Mouse (Mus musculus): ENCODE measurements around the gene Peli2.

The Peli2 gene

DNA sequence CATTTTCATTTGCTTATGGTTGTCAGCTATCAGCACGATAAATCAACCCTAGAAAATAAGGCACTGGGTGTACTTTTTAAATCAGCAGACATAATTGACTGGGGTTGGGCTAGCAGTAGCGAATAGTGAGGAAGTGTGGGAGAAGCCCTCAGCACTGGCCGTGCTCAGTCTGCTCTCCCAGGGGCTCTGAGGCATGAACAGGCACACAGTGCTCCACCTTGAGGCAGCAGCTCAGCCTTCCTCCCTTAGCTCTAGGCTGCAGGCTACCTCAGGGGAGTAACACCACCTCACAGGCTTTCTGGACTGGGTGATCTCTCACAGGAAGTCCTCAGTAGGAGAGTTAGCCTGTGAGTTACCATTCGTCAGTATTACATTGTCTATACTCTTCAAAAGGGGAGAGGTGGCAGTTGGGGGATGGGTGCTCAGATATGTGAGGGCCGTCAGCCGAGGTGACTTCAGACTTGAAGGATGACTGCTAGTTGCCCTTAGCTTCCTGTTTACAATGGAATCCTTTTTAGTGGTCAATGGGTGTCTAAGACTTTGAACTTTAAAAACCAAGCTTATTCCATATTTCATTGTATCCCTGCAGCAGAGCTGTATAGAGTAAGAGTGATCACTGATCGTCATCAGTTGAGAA lies 105.3 kb downstream of the Peli2 start:
- no peak for DNase-seq

DNA sequence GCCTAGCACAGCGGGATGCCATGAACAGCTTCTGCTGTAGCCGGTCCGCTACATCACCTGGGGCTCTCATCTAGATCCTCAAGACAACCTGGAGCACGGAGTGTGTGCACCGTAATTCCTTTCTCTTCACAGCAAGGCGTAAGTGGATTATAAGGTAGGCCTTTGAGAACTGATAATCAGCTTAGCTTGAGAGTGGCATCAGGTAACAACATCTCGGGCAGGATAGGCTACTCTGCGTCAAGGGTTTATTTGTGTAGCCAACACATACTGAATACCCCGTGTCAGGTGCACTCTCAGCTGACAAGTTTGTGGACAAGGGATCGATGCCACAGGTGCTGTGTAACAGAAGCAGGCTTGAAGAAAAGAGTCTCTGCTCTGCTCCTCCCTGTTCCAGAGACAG lies 106.1 kb downstream of the Peli2 start:
- DNase-seq: no peak

DNA sequence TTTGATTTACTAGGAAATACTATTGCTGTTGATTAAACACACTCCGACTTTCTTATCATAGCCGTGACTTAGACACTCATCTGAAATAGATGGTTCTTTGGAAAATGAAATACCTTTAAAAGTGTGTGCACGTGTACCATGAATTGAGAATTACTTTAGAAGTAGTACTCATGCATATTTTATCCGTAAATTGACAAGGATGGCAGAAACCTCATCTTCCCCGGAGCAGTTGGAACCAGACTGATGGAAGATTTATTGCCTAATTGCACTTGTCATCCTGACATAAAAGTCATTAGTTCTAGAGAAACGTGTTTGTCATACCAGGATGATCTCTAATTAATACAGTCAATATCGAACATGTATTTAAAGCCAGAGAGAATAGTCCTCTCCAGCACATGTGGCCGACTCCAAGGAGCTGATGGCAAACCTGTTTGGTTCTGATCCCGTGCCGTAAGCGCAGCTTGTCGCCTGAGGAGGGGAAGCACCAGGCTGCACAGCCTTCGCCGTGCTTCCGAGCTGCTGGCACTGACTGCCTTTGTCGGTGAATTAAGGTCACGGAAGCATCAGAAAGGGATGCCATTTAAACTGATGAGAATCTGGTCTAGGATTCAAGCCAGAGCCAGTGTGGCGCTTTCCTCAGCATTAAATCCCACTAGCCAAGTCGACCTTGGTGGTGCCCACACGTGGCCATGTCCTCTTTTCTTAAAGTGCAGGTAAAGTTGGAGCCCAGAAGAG lies 114.3 kb downstream of the Peli2 start:
- DNase-seq: peak; percentile 77

DNA sequence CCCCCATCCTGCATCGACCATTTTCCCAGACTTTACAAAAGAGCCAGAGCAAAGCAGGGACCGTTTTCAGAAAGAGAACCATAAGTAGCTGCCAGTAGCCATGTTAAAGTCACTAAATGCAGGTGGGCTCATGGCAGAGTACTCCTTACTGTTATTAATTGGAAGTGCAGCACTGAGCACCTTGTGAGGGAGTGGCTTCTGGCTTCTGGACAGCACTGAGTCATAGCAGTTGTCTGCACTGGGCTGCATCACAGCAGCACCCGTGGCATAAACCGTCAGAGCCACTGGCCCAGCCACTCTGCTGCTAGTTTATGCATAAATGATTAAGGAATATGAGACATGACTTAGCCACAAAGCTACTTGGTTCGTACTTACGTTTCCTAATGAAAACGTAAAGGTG lies 120.7 kb downstream of the Peli2 start:
- DNase-seq: peak; percentile 0

DNA sequence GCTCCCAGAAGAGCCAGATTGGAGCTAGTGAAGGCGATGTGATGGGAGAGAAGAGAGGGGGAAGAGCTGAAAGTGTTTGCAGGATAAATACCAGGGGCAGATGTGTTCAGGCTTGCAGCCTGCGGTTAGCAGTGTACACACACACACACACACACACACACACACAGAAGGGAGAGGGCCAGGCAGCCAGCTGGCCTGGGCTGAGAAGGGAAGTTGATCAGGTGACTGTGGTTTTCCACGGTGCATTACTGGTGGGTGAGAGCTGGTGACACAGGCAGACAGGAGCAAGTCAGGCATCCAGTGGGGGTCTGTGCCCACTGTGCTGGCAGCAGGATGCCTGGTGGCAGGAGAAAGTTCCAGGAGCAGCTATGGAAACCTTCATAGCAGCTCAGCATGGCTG lies 125.6 kb downstream of the Peli2 start:
- DNase-seq: no peak

DNA sequence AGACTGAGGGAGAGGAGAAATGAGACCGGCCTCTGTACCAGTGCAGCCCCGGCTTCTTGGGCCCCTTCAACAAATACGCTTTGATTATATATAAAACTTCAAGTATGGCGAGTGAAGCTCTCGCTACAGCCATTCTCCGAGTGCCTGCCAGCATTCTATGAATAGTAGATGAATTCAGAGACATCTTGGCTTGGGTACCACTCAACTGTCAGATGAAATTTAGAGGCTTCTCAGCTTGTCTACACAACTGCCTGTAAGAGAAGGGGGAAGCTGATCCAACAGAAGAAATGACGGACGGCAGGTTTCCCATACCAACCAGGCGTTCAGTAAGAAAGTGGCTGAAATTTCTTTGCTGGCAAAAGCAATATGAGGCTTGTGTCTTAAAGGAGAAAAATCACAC lies 126.3 kb downstream of the Peli2 start:
- DNase-seq: no peak

DNA sequence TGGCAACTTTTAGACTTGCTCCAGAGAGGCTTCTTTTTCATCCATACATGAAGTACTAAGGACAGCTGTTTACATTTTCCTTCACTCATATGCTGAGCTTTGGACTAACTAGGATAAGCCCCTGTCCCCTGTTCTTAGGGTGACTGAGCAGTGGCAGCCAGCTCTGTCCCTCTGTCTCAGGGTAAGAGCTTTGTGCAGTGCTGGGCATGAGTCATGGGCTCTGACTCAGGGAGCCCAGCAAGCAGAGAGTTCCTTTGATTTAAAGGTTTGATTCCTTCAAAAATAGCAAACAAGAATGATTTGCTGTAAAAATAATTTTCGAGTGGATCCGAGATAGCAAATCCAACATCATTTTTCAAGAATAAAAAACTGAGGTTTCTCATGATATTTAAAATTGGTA lies 128.8 kb downstream of the Peli2 start:
- no peak for DNase-seq

DNA sequence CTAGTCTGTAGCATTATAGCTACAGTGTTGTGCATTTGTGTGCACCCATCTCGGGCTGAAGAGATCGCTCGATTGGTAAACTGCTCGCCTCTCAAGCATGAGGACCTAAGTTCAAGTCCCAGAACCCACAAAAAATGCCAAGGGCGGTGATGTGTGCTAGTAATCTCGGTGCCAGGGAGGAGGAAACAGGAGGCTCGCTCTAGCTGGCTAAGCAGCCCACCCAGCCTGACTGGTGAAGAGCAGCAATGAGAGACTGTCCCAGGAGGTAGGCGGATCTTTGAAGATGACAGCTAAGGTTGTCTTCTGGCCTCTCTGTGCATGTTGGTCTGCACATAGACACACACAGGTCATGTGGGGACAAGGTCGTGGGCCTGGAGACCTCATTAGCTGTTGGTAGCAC lies 129.3 kb downstream of the Peli2 start:
- DNase-seq: no peak

DNA sequence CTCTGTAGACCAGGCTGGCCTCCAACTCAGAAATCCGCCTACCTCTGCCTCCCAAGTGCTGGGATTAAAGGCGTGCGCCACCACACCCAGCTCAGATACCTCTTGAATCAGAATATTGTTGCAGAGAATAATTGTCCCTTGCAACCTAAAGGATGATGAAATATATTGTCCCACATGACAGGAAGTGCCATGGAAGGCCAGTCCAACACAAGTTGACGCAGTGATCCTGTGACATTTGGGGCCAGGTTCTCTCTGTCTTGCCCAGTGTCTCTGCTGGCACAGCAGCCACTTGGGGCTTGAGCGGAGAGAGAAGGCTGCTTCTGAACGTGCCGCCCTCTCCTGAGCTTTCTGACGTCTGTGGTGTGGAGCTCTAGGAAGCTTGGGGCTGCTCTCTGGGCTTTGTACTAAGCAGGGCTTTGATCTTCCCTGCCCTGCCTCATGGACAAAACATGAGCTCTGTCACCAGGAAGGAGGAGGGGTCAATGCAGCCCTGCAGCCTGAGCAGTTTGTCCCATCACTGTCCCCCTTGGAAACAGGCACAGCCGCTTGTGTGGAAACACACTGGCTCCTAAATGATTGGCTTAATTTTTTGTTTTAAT lies 130.9 kb downstream of the Peli2 start:
- no peak for DNase-seq

DNA sequence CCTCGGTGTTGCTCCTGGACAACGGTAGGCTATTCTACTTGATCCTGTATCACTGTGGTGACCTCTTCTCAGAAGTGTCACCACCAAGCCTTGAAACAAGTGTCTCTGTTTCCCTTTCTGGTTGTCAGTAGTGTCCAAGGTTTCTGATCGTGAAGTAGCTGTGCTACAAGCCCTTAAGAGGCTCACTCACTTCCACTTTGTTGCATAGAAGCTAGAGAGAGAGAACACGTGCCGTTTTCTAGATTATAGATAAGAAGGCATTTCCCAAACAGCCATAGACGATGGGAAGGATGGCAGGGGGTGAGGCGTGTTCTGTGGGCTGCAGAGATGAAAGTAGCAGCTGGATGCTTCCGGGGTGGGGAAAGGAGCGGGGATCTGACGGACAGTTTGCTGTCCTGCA lies 132.6 kb downstream of the Peli2 start:
- no peak for DNase-seq

DNA sequence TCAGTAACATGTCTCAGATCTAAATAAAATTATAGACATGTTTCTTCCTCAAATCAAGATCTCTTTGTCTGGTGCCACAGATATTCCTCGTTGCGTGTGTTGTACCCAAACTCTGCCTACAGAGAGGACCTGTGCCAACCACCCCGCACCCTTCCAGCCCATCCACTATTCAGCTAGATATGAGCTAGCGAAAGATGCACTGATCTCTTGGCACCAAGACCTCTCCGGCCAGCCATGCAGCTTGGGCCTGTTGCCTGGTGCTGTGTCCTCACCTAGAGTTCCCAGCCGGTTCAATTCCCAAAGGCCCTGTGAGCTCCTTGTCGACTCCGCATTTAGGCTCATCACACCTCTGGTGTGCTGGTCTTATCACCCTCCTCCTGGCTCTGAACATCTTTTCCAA lies 134.1 kb downstream of the Peli2 start:
- DNase-seq: no peak

DNA sequence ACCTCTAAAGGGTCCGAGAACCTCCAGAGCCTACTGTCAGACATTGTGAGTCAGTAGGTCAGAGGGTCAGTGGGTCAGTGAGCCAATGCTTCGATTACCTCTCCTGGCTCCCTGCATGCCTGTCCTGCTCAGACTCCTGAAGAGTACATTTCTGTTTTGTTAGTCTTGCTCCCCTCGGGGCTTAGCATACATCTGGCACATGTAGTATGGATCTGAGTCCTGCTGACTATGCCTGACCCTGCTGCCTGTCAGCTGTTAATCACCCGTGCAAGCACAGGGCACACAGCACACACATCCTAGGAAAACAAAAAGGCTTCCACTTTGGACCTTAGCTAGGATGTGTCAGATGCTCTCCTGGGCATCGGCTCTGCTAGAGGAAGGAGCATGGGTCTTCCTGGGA lies 134.7 kb downstream of the Peli2 start:
- DNase-seq: no peak

DNA sequence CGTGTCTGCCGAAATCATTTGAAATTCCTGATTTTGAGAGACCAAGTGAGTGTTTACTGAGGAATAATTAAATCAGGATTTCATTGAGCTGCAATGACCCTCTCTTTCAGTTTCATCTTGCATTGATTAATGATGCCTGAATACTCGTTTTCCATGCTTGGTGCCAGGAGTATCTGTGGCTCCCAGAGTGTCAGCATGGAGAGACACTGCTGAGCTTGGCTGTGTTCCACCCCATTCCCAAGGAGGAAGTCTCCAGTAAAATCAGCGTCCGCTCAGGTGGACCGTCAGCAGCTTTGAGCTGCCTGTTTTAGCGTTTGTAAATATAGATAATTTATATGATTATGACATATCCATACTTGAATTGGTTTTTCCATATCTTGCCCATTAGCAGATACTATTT lies 137.1 kb downstream of the Peli2 start:
- peak; percentile 77 for DNase-seq

DNA sequence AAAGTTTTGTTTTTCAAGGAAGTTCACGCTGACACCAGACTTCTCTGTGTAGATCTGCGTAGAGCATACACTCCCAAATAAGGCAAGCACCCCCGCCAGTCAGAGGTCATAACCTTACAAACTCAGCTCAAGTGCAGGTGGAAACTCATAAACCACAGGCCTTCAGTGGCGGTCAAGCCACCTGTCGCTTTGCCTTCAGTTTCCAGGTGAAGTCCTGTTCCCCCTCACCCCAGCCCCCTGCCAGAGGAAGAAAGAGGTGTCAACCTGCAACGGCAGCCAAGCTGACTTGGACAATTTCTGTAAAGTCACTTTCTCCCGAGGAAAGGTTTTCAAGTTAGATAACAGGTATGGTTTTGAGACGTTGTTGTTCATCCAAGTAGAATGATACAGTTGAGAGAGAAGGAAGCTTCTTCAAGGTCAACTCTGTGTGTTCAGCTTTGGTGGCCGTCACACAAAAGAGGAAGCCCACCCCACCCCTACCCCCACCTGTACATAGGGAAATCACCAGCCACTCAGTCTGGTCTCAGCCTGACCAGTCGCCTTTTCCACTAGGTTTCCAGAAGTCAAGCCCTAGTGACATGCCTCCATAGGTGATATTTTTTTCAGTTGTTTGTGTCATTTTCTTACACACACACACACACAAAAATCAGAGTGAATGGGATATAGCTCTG lies 138.2 kb downstream of the Peli2 start:
- no peak for DNase-seq

DNA sequence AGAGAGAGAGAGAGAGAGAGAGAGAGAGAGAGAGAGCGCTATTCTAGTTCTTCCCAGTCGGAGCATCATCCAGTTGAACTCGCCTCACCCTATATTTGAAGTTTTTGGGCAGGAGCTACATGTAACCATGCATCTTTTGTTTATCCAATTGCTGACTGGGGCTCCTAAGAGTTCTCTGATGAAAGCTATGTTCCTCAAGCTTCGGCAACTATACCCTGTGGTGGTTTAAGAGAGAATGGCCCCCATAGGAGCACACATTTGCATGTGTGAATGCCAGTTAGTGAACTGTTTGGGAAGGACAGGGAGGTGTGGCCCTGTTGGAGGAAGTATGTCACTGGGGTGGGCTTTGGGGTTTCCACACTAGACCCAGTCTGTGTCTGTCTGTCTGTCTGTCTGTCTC lies 142.5 kb downstream of the Peli2 start:
- DNase-seq: no peak

DNA sequence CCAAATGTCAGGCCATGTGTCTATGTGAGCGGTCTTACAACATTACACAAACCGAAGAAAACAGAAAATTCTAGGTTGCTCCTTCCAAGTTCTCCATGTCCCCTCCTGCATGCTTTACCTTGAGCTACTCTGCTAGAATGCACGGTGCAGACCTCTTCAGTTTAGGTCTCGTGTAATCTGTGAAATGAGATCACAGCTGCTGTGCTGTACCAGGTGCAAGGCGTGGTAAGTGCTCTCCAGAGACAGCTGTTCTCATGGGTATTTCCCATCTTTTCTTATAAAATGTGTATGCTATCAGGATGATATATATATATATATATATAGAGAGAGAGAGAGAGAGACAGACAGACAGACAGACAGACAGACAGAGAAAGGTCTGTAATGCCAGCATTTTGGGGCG lies 146.1 kb downstream of the Peli2 start:
- no peak for DNase-seq

DNA sequence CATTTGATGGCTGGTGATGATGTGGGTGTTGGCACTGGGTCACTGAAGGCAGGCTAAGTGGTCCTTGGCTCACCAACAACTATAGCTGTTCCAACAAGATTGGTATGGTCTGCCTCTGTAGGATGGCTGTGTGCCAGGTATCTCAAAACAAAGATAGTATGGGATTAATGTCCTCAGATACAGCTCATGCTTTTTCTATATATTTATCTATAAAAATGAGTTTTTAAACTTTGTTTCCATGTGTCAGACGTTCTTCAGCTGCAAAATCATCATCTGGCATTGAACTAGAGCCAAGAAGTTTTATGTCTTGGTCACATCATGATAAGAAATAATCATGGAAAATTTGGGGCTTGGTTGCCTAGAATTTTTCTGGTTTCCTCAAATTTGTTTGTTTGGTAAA lies 157.7 kb downstream of the Peli2 start:
- DNase-seq: no peak

DNA sequence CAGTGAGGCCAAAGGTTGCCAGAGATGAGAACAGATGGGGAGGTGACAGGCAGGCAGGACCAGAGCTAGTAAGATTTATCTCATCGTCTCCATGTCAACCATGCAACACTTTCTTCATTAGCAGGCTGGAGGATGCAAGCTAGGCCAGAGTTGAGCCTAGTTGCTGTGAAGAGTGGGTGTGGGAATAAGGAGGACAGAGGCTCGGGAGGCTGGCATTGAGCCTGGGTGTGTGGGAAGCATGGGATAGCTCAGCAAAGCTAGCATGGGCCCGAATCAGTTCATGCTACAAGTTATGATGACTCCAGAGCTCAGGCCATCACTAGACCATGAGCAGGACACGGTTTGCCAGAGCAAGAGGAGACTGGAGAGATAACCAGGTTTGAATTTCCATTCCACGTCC lies 166.3 kb downstream of the Peli2 start:
- DNase-seq: no peak

DNA sequence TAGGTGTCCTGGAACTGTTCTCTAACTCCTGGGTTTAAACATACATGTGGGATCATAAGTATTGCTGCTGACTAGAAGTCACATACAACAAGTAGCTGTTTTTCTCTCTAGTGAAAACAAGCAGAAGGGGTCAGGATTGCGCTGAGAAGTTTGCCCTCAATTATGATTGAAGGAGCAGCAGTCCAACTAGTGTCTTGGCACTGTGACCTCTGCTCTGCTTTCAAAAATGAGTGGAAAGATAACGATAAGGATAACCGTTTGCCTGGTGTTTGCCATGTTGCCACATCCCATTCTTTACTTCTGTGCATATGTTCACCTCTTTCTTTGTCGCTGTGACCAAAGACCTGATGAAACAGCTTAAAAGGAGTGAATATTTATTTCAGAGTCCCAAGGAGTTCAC lies 167.0 kb downstream of the Peli2 start:
- DNase-seq: no peak

DNA sequence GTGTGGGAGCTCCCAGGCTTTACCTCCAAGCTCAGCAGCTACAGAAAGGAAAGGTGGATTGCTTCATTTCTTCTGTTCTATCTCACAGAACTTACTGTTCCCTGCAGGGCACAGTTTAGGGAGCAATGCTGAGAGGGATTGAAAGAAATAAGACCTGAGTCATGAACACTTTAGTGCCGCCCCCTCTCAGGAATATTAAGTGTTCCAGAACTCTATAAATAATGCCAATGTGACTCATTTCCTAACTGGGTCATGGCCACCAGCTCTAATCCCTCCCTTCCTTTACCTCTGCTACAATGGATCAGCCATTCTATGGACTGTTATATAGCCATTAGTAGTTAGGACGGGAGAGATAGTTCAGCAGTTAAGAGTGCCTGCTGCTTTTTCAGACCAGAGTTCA lies 168.0 kb downstream of the Peli2 start:
- no peak for DNase-seq

DNA sequence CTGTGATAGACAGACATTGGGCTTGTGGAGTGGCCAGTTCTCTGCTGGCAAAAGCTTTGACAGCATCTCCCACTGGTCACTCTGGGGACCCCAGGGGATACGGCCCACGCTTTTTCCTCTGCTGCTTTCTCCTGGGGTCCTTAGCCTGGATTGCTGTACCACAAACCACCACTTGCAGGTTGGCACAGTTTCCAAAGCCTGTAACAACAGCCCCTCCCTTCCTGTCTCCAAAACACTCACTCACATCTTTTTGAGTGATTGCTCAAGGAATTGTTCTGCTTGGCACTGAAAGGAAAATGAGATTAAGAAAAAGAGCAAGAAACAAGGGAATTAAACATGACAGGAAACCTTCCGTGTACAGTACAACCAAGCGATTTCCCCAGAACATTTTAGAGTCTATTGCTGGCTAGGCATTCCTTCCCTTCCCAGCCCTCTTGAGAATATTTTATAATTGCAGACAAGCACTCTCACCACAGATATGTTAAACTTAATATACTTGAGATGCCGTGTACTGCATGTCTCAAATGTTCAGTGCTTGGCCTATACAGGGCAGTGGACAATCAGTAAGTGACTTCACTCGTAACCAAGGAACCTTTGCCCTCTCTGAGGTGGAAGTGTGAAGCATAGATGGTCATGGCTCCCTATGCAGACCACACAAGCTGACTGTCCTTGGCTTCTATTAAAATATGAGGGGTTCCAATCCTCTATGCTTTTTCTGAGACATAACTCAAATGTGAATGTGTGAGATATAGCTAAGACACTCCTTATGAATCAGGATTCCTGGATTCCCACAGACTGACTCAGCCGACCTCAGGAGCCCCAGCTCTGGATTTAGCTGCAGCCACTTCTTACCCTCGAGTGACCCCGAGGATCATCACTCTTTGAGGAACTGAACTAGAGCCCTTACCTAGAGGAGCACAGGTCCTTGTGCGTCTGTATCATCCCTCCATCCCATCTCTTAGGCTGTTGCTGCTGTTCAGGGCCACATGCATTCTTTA lies 169.3 kb downstream of the Peli2 start:
- no peak for DNase-seq

DNA sequence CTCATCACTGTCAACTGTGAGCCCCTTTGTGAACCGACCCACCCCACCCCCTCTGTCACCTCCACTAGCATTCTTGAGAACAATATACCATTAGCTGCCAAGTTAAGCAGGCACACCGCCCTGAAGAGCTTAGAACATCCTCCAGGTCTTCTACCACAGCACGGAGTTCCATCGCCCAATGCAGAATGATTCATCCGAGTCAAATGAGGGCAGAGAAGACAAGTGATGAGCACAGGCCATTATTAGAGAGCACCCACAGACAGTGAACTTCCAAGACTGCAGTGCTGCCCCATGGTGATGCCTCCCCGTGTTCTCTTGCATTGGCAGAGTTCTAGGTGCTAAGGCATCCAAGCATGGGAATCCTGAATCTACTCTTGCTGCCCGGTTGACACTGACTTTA lies 172.9 kb downstream of the Peli2 start:
- no peak for DNase-seq

DNA sequence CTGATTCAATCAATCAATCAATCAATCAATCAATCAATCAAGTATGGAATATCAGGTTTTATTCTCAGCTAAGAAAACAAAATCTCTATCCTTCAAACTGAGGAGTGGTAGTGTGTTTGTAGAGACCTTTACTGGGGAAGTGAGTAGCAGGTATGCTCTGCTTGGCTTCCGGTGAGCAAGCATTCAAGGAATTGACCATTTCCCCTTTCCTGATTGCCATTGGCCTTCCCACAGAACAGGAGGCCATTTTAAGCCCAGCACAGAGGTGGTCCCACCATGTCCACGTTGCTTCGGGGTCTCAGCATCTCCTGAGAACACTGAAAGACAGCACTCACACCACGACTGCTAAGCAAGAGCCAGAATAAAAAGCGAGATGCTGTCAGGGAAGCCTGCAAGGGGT lies 174.8 kb downstream of the Peli2 start:
- no peak for DNase-seq
